Mouse (Mus musculus): ENCODE data around the gene Dpm2.

Dpm2 gene

GRCm38 (mm10) chr2:32581450-32582095, 10.9 kb downstream of the Dpm2 start:
- DNase-seq (ENCODE audit: extremely low read depth, insufficient read length, low spot score) = no peak

- peak; percentile 54 for DNase-seq (ENCODE audit: extremely low read depth, insufficient read length, low spot score)
Measured at GRCm38 (mm10) chr2:32582830-32583799, 12.5 kb downstream of the Dpm2 start.

DNA sequence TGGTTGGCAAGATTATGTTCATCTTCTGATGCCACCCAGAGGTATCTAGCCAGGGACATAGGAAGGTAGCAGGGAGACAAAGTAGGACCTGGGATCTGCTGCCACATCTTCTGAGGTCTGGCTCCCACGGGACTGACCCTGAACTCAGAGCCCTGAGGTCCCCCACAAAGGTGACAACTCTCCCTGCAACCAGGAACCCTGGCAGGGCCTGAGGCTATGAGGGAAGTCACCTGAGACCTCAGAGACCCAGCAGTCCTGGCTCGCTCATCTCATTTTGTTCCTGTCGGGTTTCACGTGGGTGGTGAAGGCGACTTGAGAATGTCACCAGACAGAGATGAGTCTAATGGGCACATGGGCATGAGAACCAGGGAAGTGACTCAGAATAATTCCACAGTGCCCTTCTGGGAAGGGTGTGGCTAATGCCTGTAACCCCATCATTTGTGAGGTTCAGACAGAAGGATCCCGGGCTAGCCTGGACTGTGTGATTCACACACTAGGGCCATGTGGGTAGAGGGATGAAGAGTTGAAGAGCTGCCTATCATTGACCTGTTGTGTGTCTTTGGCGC, 14.6 kb downstream of the Dpm2 start:
- DNase-seq (ENCODE audit: extremely low read depth, insufficient read length, low spot score) = no peak

GRCm38 (mm10) chr2:32586871-32587351, 16.3 kb downstream of the Dpm2 start, which contains the start of gene St6galnac4:
St6galnac4 (plus strand) TSS chr2:32587095.
- peak; percentile 99 for DNase-seq (ENCODE audit: extremely low read depth, insufficient read length, low spot score)

GRCm38 (mm10) chr2:32587731-32588321, 17.2 kb downstream of the Dpm2 start:
- DNase-seq (ENCODE audit: extremely low read depth, insufficient read length, low spot score) = no peak

DNA sequence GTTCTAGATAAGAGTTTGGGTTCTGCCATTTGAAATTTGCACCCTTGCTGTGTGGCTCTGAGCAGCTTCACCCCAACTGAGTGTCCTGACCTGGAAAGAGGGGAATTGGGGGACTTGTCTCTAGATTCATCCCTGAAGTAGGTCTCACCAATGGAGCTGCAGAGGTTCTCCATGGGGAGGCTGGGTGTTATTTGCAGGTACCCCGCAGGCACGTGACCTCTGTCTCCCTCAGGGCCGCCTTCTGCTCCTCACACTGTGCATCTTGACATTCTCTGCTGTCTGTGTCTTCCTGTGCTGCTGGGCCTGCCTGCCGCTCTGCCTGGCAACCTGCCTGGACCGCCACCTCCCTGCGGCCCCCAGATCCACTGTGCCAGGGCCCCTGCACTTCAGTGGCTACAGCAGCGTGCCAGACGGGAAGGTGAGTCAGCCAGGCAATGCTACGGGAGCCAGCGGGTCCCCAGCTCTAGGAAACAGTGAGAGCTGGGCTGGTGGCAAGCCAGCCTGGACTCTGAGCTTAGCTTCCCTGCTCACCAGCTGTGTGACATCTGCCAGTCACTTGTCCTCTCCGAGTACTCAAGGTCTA, 18.6 kb downstream of the Dpm2 start:
- peak; percentile 85 for DNase-seq (ENCODE audit: extremely low read depth, insufficient read length, low spot score)

- DNase-seq (ENCODE audit: extremely low read depth, insufficient read length, low spot score) = no peak
Measured at GRCm38 (mm10) chr2:32590224-32590623, 19.6 kb downstream of the Dpm2 start.

- DNase-seq (ENCODE audit: extremely low read depth, insufficient read length, low spot score) = no peak
Measured at GRCm38 (mm10) chr2:32591249-32591648, 20.6 kb downstream of the Dpm2 start.

GRCm38 (mm10) chr2:32596725-32597124, 26.1 kb downstream of the Dpm2 start:
- DNase-seq (ENCODE audit: extremely low read depth, insufficient read length, low spot score) = no peak

DNA sequence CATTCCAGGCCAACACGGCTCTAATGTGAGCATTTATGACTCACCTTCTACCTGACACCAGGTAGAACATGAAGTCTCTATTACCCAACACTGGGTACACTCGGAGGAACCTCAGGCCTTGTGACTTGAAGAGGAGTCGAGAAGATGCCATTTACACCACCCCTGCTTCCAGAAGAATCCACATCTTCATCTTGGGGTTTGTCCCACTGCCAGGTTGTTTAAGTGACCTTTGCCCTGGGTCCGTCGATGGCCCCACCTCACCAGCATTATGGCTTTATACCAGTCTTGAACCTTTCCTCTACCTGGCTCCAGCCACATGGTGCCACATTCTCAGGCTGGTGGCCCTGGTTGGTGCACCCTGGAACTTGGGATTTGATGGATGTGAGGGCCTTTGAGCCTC, 26.6 kb downstream of the Dpm2 start:
- DNase-seq (ENCODE audit: extremely low read depth, insufficient read length, low spot score) = no peak

DNA sequence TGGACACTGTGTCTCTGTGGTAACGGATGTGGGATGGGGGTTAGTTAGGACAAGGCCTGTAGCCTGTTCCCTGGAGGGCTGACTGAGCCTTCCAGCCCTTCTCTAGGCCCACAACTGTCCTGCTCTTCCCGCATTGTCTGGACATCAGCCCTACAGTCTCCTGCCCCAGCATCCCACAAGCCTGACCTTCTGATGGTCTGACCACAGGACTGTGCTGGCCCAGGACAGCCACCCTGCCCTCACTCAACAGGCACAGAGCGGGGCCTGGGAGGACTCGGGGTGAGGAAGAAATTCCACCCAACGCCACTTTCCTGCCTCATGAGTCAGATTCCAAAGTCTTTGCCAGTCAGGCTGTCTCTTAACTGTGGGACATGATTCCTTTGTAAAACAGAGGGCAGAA, 27.0 kb downstream of the Dpm2 start:
- DNase-seq (ENCODE audit: extremely low read depth, insufficient read length, low spot score) = peak; percentile 86

GRCm38 (mm10) chr2:32598506-32598905, 27.8 kb downstream of the Dpm2 start:
- DNase-seq (ENCODE audit: extremely low read depth, insufficient read length, low spot score) = no peak

- no peak for DNase-seq (ENCODE audit: extremely low read depth, insufficient read length, low spot score)
Measured at GRCm38 (mm10) chr2:32599409-32599808, 28.8 kb downstream of the Dpm2 start, which contains the start of gene St6galnac6. St6galnac6 (plus strand) TSS chr2:32599709.

DNA sequence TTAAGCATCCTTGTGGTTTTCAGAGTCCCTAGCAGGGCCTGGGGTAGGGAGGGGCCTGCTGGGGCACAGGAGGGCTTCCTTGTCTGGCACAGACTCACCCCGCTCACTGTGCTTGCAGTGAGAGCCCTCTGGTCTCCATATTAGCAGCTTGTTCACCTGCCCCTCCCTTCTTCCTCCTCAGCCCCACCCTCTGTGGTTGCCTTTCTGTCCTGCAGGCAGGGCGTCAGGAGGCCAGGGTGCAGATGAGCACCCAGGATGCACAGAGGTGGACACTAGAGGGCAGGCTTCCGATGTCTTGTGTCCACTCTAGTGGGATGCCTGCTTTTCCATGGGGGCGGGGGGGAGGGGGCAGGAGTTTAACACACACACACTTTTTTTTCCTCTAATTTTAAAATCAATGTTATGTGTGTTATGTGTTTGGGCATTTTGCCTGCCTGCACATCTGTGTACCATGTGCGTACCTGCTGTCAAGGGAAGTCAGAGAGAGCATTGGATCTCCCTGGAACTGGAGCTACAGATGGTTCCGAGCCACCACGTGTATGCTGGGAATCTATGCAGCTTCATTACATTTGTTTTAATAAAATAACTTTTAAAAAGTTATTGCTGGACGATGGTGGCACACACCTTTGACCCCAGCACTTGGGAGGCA, 30.9 kb downstream of the Dpm2 start:
- peak; percentile 77 for DNase-seq (ENCODE audit: extremely low read depth, insufficient read length, low spot score)

- peak; percentile 71 for DNase-seq (ENCODE audit: extremely low read depth, insufficient read length, low spot score)
Measured at GRCm38 (mm10) chr2:32602600-32603054, 32.0 kb downstream of the Dpm2 start.

GRCm38 (mm10) chr2:32604631-32605030, 34.0 kb downstream of the Dpm2 start:
- DNase-seq (ENCODE audit: extremely low read depth, insufficient read length, low spot score) = no peak

GRCm38 (mm10) chr2:32606161-32607142, 35.8 kb downstream of the Dpm2 start:
- peak; percentile 82 for DNase-seq (ENCODE audit: extremely low read depth, insufficient read length, low spot score)

GRCm38 (mm10) chr2:32607262-32607947, 36.7 kb downstream of the Dpm2 start:
- peak; percentile 70 for DNase-seq (ENCODE audit: extremely low read depth, insufficient read length, low spot score)

Data from 3134 (cell line).